Mouse (Mus musculus): Measurements from ENCODE around the gene Ppp1r14b. TPM values are rescaled to one million over a fixed set of nuclear protein-coding genes. Genes with fewer than 3 reads are reported as not detected.

Ppp1r14b gene
- polyA plus RNA-seq (2012; rRNA removed), result 98.4 and 98.9 TPM in 2 replicates

DNA sequence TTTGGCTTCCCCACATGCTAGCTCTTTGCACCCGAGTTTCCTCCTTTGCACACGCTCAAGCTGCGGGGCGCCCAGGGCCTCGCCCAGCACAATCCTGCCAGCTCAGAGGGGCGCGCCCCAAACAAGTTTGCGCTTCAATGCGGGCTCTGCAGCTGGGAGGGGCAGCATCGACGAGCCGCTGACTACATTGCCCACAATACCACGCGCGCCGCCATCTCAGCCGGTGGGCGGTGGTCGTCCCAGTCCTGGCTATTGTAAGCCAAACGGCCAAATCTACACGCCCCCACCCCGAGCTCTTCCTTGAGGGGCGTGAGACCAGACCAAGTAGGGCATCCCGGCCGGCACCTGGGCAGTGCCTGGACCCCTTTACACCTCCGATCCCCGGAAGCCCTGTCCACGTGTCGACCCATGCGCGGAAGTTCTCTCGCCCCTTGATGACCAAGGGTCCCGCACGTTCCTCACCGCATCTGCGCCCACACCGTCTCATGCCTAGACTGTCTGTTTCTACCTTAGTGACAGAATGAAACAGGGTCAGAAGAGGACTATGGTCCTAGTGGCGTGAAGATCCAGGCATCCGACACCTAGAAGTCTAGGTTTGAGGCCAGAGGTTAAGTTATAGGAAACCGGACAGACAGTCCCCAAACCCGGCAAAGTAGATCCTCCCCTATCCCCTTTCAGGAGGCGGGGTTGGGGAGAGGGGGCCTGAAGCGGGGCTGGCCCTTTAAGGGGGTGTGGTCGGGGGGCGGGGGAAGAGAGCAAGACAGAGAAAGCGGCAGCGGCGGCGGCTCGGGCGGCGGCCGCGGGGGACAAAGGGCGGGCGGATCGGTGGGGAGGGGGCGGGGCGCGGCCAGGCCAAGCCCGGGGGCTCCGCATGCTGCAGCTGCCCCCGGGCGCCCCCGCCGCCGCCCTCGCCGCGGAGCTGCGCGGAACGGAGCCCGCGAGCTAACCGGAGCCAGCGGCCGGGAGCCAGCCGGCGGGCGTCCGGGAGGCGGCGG lies at the start of gene Ppp1r14b:
Gene Ppp1r14b (plus strand): TSS at position 758 of the 995 bp plus-strand sequence.
- WGBS, result under 1% methylated on average over 74 of the region's 84 CpGs

GRCm38 (mm10) chr19:6925307-6925573 lies 49.5 kb upstream of the Ppp1r14b start, which contains the start of gene Catsperz:
Catsperz (minus strand) TSS chr19:6925380.
- 10% methylated on average over 9 of the region's 9 CpGs for WGBS
- no peak for DNase-seq (ENCODE audit: low read depth, low spot score)

More for the DNA sequence above, at the start of gene Ppp1r14b:
- DNase-seq (ENCODE audit: low read depth, low spot score), result no peak

DNA sequence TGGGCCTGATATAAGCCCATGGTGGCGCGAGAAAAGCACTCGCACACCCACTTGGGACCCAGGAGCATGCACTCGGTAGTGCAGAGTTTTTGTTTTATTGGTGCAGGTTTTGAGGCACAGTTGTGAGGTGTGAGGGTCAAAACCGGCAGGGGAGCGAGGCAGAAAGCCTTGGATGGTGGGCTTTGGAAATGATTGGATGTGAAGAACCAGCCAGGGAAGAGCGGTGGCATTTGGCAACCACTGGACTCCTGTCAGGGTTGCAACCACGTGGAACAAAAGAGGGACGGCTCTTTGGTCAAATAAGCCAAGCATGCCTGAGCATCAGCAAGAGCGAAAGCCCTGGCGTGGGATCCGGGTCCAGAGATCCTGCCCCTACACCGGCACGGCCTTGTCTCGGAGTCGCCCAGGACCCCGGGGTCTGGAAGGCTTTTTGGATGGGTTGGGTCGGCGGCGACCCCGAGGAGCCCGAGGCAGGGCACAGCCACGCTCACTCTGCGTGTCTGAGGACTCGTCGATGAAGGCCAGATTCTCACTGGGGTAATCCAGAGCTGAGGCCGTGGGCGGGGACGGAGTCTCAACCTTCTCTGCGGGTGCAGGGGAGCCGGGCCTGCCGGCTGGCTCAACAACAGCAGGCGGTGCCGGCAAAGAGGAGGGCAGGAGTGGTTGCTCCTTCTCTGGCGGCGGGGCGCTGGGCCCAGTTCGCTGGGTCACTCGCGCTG lies 49.0 kb upstream of the Ppp1r14b start:
- DNase-seq (ENCODE audit: low read depth, low spot score), result no peak
- WGBS, result 43% methylated on average over 40 of the region's 40 CpGs

DNA sequence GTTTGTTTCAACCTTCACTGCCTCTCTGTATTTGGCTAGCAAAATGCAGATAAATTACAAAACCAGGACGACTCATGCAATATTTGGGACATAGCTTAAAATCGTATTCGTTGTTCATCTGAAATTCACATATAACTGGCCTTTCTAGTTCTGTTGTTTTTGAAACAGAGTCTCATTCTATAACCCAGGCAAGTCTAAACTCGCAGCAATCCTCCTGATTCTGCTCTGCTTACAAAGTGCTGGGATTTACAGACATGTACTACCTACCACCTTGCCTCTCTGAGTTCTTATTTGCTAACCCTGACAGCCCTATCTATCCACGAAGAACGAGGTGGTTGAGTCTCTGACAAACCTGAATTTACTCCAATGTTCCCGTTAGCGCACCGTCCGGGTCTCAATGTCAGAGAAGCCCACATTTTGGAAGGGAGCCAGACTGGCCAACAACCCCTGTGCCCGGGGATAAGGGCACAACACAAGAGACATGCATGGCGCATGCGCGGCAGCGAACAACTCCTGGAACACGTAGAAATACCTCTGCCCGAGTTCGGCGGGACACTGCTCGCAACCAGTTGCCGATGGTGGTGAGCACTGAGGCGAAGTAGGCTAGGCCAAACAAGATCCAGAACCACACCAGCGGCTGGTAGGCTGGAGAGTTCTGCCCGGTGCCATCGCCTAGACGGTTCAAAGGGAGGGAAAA lies 48.1 kb upstream of the Ppp1r14b start:
- no peak for DNase-seq (ENCODE audit: low read depth, low spot score)
- WGBS, result 36% methylated on average over 26 of the region's 26 CpGs

DNA sequence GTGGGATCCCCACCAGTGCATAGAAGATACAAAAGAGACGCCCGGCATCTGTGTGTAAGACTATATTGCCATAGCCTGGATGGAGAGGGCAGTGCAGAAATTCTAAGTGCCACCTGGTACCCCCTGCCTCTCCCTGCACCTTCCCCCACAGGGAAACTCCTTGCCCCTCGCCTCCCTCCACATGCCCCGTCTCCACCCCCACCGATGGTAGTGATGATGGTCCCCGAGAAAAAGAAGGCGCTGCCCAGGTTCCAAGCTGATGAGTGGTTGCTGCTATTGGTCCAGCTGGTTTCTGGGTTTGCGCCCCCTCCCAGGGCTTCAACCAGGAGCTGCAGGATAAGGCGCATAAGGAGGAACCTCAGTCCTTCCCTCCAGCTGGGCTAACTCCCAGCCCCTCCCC lies 46.7 kb upstream of the Ppp1r14b start:
- 45% methylated on average over 9 of the region's 9 CpGs for WGBS
- no peak for DNase-seq (ENCODE audit: low read depth, low spot score)

DNA sequence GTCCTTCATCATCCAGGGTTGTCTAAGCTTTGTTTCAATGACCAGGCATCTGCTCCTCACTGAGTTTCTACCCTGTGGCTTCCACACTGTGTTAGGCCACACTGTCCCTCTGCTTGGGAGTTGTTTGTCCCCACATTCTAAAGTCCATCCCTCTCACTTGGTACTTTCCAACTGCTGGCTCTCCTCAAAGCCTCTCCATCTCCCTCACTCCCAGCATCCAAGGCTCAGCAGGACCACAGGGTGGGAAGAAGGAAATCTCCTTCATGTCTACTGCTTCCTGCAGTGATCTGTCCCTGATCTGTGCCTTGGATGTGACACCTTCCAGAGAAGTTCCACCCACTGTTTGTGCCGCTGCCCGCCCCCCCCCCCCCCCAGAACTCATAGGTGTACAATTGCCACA lies 43.8 kb upstream of the Ppp1r14b start:
- no peak for DNase-seq (ENCODE audit: low read depth, low spot score)
- 0% methylated on average over 2 of the region's 2 CpGs for WGBS

- 42% methylated on average over 1 of the region's 1 CpGs for WGBS
- DNase-seq (ENCODE audit: low read depth, low spot score), result no peak
Measured at GRCm38 (mm10) chr19:6932018-6932417, 42.8 kb upstream of the Ppp1r14b start.

GRCm38 (mm10) chr19:6933102-6933435 lies 41.7 kb upstream of the Ppp1r14b start:
- 66% methylated on average over 4 of the region's 4 CpGs for WGBS

GRCm38 (mm10) chr19:6933436-6934194 lies 41.2 kb upstream of the Ppp1r14b start:
- WGBS, result 5% methylated on average over 58 of the region's 58 CpGs
- no peak for DNase-seq (ENCODE audit: low read depth, low spot score)

More at GRCm38 (mm10) chr19:6933102-6933435, 41.7 kb upstream of the Ppp1r14b start:
- DNase-seq (ENCODE audit: low read depth, low spot score), result no peak

- no peak for DNase-seq (ENCODE audit: low read depth, low spot score)
- 19% methylated on average over 23 of the region's 23 CpGs for WGBS
Measured at GRCm38 (mm10) chr19:6934195-6934977, 40.4 kb upstream of the Ppp1r14b start, which contains the start of gene Kcnk4. Kcnk4 (minus strand) TSS chr19:6934515.

- no peak for DNase-seq (ENCODE audit: low read depth, low spot score)
- WGBS, result 39% methylated on average over 3 of the region's 3 CpGs
Measured at GRCm38 (mm10) chr19:6936299-6936698, 38.5 kb upstream of the Ppp1r14b start.

- no peak for DNase-seq (ENCODE audit: low read depth, low spot score)
Measured at GRCm38 (mm10) chr19:6937541-6938465, 37.0 kb upstream of the Ppp1r14b start.

DNA sequence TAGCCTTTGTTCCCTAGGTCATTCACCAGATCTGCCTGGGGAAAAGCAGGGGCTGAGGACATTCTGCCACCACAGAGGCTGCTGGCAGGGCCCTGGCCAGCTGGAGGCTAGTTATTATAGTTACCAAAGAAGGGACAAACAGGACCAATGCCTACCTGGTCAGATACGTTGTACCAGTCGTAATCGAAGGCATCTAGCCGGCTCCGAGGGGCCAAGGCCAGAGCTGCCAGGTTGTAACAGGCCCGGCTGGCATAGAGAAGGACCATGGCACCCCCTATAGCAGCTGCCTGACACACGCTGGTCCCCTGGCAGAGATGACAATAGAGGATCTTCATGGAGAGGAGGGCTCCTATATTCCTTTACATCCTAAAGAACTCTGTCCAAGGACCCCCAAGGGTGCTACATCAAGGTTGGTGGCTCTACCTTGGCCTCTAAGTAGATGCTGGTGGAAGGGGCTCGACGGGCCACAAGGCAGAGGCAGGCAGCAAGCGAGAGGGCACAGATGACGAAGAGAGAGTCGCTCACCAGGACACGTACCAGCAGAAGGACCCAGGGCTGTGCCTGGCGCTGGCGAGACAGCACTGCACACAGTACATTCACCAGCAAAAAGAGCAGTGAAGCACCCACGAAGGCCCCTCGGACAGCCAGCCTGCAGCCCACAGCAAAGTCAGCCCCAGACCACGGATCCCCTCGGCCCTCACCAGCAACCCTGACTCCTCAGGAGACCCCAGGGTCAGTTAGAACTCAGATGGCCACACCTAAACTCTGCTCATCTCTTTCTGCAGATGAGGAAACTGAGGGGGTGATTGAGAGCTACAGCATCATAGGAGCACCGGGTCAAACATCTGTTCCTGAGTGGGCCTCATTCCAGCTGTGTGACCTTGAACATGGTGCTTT lies 35.4 kb upstream of the Ppp1r14b start:
- WGBS, result 91% methylated on average over 20 of the region's 20 CpGs

More at GRCm38 (mm10) chr19:6937541-6938465, 37.0 kb upstream of the Ppp1r14b start:
- WGBS, result 83% methylated on average over 16 of the region's 16 CpGs

DNA sequence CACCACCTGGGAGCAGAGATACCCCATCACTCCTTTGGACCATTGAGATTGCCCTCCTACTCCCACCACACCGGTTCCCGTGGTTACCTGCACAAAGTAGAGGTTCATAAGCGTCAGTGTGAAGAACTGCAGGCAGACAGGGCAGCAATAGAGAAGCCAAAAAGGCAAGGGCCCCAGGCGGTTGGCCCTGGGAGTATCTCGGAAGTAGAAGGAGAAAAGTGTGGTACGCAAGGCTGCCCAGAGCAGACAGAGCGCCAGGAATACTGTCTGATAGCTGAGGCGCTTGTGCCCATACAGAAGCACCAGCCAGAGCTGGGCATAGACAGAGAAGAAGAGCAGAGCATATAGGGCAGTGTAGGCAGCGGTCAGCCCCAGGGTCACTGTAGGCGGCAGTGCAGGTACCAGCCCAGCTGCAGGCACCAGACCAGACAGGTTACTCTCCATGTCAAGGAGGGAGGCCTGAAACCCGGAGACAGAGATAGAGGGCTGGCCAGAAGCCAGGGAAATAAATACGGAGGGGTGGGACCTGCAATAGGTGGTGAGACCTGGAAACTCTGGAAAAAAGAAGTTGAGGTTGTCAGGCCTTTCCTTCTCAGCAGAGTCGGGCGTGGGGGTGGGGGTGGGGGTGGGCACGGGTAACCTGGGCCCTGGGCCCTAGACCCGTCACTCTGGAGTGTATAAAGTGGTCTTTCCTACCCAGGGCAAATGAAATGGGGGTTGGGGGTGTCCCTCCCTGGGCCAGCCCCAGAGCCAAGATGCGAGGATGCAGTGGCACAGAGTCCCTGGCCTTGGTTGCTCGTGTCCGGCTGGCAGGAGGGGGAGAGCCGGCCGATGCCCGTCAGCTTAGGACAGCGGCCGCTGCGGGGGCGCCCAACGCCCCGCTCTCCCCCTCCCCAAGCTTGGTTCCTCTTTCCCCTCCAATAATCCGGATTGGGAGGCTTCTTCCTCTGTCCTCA lies 34.1 kb upstream of the Ppp1r14b start:
- DNase-seq (ENCODE audit: low read depth, low spot score), result no peak

More for the DNA sequence above, 35.4 kb upstream of the Ppp1r14b start:
- no peak for DNase-seq (ENCODE audit: low read depth, low spot score)

More for the DNA sequence above, 34.1 kb upstream of the Ppp1r14b start:
- 17% methylated on average over 29 of the region's 29 CpGs for WGBS
